Mouse (Mus musculus): ENCODE data around the gene Slc25a36.

- no peak for TF ChIP-seq CTCF (IDR thresholded peaks at IDR 0.05; ENCODE audit: low read depth, low read length)
- TF ChIP-seq TAL1 (conservative IDR thresholded peaks at IDR 0.05; ENCODE audit: low read depth, low read length): no peak
- TF ChIP-seq GATA1 (IDR thresholded peaks at IDR 0.05; ENCODE audit: borderline replicate concordance, low read length): no peak
These were observed 44.0 kb upstream of the Slc25a36 start for GRCm38 (mm10) chr9:97154956-97155355.
